Mouse (Mus musculus) spleen, adult 2 months (tissue): ENCODE results near the gene Thbs3.
A peak's percentile ranks its signal among the peaks of the same experiment; 100 is the strongest.

ENCODE experiments used
- CTCF ChIP-seq: fragments of 200-500 bp; IDR thresholded peaks from 2 replicates; pipeline ENCODE4 v1.5.1; 2011; ENCODE audit warnings: mild to moderate bottlenecking, inconsistent platforms; ENCODE audit not compliant: insufficient read depth, insufficient read length, insufficient replicate concordance; ENCODE audit errors: extremely low read depth
- POLR2A ChIP-seq: fragments of 200-500 bp; IDR thresholded peaks from 2 replicates; pipeline ENCODE4 v1.6.1; 2011; ENCODE audit warnings: low read depth, low read length, inconsistent platforms

DNA sequence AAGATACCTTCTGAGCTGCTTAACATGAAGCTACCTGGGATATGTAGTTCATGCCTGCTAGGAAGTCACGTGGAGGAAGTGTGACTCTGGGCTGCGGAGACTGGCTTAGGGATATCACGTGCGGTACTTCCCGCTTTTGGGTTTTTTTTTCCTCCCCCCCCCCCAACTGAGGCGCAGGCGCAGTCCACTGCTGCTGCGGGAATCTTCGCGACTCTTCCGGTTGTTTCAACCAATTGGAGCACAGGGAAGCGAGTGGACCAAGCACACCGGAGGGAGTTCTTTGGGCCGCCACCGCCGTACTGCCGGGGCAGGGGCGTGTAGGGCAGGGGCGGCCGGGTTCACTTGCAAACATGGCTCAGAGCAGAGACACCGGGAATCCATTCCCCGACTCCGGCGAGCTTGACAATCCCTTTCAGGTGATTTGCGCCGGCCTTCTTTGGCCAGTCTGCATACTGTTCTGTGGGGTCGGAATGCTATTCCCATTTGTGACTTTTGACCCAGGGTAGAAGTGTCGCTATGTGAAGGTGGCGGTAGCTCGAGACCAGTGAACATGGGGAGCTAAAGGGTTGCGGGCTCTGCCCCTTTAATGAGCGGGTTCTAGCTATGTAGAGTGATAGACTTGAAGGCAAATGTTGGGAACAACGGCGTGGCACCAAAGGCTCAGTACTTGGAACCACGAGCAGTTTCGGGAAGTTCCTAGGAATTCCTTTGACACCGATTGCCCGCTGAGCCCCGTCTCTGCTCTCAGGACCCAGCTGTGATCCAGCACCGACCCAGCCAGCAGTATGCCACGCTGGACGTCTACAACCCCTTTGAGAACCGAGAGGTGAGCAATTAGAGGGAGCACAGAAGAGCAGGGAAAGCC is 37.5 kb upstream of the Thbs3 start, which contains the start of gene Scamp3:
- TF ChIP-seq CTCF (no peak), POLR2A (peak; percentile 64; the same call in 1 of the 2 replicates)
